Mouse (Mus musculus) E14TG2a.4 (cell line): ENCODE results near the gene Lgi1.

ENCODE experiments used
- H3K27me3 ChIP-seq: 2 replicates; pipeline ENCODE4 v1.6.1; 2014; ENCODE audit warnings: low read length, control low read depth; ENCODE audit not compliant: insufficient read depth
- H3K36me3 ChIP-seq: 2 replicates; pipeline ENCODE4 v1.6.1; 2014; ENCODE audit warnings: low read length, control low read depth; ENCODE audit not compliant: insufficient read depth
- H3K4me1 ChIP-seq: replicated peaks from 2 replicates; pipeline ENCODE4 v1.6.1; 2014; ENCODE audit warnings: low read depth, low read length, control low read depth
- H3K4me3 ChIP-seq: replicated peaks from 2 replicates; pipeline ENCODE4 v1.5.1; 2014; ENCODE audit warnings: mild to moderate bottlenecking, low read length
- H3K9me3 ChIP-seq: 2 replicates; pipeline ENCODE4 v1.6.1; 2014; ENCODE audit warnings: low read length, control low read depth
- CTCF ChIP-seq: conservative IDR thresholded peaks from 2 replicates; pipeline ENCODE4 v1.5.1; 2014; ENCODE audit warnings: low read length
- NANOG ChIP-seq: IDR thresholded peaks from 2 replicates; pipeline ENCODE4 v1.6.1; 2014; ENCODE audit warnings: borderline replicate concordance, low read length, mixed read lengths
- POU5F1 ChIP-seq: IDR thresholded peaks from 2 replicates; pipeline ENCODE4 v1.6.1; 2014; ENCODE audit warnings: low read length, borderline replicate concordance

Gene Lgi1

GRCm38 (mm10) chr19:38339734-38340133, 75.4 kb downstream of the Lgi1 start:
- H3K27me3 ChIP-seq, result no peaks in the 10 kb centered on the region
- H3K9me3 ChIP-seq, result peaks cover 33% of the 10 kb centered on the region
- peaks cover 51% of the 10 kb centered on the region for H3K4me1 ChIP-seq
- H3K4me3 ChIP-seq, result no peak overlapping the region
- peaks cover 7% of the 10 kb centered on the region for H3K36me3 ChIP-seq
- TF ChIP-seq NANOG (no peak), CTCF (no peak), POU5F1 (no peak)

GRCm38 (mm10) chr19:38343246-38343645, 78.9 kb downstream of the Lgi1 start:
- H3K27me3 ChIP-seq, result no peaks in the 10 kb centered on the region
- TF ChIP-seq NANOG (no peak), CTCF (no peak), POU5F1 (no peak)
- peaks cover 33% of the 10 kb centered on the region for H3K4me1 ChIP-seq
- H3K9me3 ChIP-seq, result peaks cover 67% of the 10 kb centered on the region
- H3K36me3 ChIP-seq, result peaks cover 28% of the 10 kb centered on the region
- H3K4me3 ChIP-seq, result no peak overlapping the region

- H3K27me3 ChIP-seq, result peaks cover 14% of the 10 kb centered on the region
Observed at GRCm38 (mm10) chr19:38348271-38349012, 84.1 kb downstream of the Lgi1 start.

GRCm38 (mm10) chr19:38349013-38349341, 84.6 kb downstream of the Lgi1 start:
- no peak for TF ChIP-seq CTCF
- no peak for TF ChIP-seq NANOG
- TF ChIP-seq POU5F1, result no peak
- Histone ChIP-seq H3K4me1 (peaks cover 58% of the 10 kb centered on the region), H3K4me3 (peak overlapping the region; percentile 5), H3K9me3 (peaks cover 41% of the 10 kb centered on the region), H3K27me3 (peaks cover 14% of the 10 kb centered on the region), H3K36me3 (peaks cover 28% of the 10 kb centered on the region)

More at GRCm38 (mm10) chr19:38348271-38349012, 84.1 kb downstream of the Lgi1 start:
- H3K4me1 ChIP-seq, result peaks cover 55% of the 10 kb centered on the region
- H3K36me3 ChIP-seq, result peaks cover 28% of the 10 kb centered on the region
- TF ChIP-seq POU5F1 (no peak), NANOG (peak; percentile 95)
- peak overlapping the region; percentile 5 for H3K4me3 ChIP-seq
- H3K9me3 ChIP-seq, result peaks cover 47% of the 10 kb centered on the region

- no peak for TF ChIP-seq CTCF
- TF ChIP-seq POU5F1, result no peak
- no peak for TF ChIP-seq NANOG
- H3K27me3 ChIP-seq, result peaks cover 14% of the 10 kb centered on the region
- H3K9me3 ChIP-seq, result peaks cover 19% of the 10 kb centered on the region
- H3K4me1 ChIP-seq, result peaks cover 66% of the 10 kb centered on the region
- H3K36me3 ChIP-seq, result peaks cover 11% of the 10 kb centered on the region
- H3K4me3 ChIP-seq, result no peak overlapping the region
Observed at GRCm38 (mm10) chr19:38351202-38351601, 86.9 kb downstream of the Lgi1 start.

GRCm38 (mm10) chr19:38351728-38352127, 87.4 kb downstream of the Lgi1 start:
- peaks cover 14% of the 10 kb centered on the region for H3K27me3 ChIP-seq
- TF ChIP-seq NANOG (no peak), CTCF (no peak), POU5F1 (no peak)
- H3K4me3 ChIP-seq, result no peak overlapping the region
- H3K36me3 ChIP-seq, result peaks cover 6% of the 10 kb centered on the region
- peaks cover 66% of the 10 kb centered on the region for H3K4me1 ChIP-seq
- peaks cover 14% of the 10 kb centered on the region for H3K9me3 ChIP-seq

- H3K36me3 ChIP-seq, result no peaks in the 10 kb centered on the region
- peaks cover 60% of the 10 kb centered on the region for H3K4me1 ChIP-seq
- H3K4me3 ChIP-seq, result no peak overlapping the region
- peaks cover 5% of the 10 kb centered on the region for H3K9me3 ChIP-seq
- H3K27me3 ChIP-seq, result peaks cover 14% of the 10 kb centered on the region
- TF ChIP-seq POU5F1, result no peak
- peak; percentile 65 for TF ChIP-seq CTCF
Observed at GRCm38 (mm10) chr19:38352495-38353130, 88.3 kb downstream of the Lgi1 start.

GRCm38 (mm10) chr19:38354279-38354678, 89.9 kb downstream of the Lgi1 start:
- TF ChIP-seq POU5F1 (no peak), CTCF (no peak), NANOG (no peak)
- peaks cover 48% of the 10 kb centered on the region for H3K4me1 ChIP-seq
- no peak overlapping the region for H3K4me3 ChIP-seq

More at GRCm38 (mm10) chr19:38354279-38354678, 89.9 kb downstream of the Lgi1 start:
- Histone ChIP-seq H3K27me3 (peaks cover 14% of the 10 kb centered on the region), H3K9me3 (no peaks in the 10 kb centered on the region), H3K36me3 (no peaks in the 10 kb centered on the region)
